Mouse (Mus musculus) cerebellum, adult 9-10 months (tissue): ENCODE measurements around the gene Btf3l4.

Experiments used
- DNase-seq: peaks from one replicate; pipeline ENCODE4 v3.0.0; 2022

The Btf3l4 gene

DNA sequence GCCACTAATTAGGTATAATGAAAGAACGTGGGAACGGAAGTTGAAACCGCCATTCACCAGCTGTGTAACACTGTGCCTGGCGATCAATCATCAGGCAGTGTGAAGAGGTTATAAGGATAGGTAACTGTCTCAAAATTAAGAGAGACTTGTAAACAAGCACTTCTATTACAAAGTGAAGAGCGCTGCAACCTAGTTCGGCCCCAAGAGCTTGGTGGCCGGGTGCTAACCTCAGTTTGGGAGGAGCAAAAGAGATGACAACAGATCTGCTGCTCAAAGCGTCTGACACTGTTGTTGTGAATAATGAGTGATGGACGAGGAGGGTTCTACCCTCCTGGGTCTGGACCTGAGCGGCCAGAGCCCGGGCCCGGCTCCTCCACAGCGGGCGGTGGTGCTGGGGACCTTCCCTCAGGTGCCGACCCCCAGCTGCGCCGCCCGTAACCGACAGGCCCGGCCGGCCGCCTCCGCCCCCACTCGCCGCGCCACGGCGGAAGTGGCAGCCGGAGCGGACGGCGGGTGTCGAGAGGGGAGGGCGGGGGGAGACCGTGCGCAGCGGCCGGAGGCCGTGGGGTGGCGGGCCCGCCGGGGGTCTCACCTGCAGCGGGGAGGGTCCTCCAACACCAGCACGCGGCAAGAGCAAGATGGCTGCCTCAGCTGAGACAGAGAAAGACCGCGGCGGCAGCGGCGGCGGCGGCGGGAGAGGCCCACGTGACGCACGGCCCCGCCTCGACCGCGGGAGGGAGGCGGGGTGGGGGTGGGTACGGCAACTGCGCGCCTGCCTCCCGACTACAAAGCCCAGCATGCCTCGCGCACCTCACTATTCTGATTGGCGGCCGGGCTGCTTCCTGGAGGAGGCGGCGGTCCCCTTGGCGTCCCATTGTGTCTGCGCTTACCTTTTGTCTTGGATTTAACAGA lies at the start of gene Btf3l4:
Gene Btf3l4, minus strand, starts transcription at position 699 of the 912 bp plus-strand sequence.
- peak; percentile 89 for DNase-seq

GRCm38 (mm10) chr4:108878963-108879822 lies 45.8 kb upstream of the Btf3l4 start, which contains the start of gene Rab3b:
Rab3b (plus strand) TSS chr4:108879063.
- peak; percentile 15 for DNase-seq

GRCm38 (mm10) chr4:108877901-108878300 lies 44.5 kb upstream of the Btf3l4 start:
- DNase-seq, result no peak

DNA sequence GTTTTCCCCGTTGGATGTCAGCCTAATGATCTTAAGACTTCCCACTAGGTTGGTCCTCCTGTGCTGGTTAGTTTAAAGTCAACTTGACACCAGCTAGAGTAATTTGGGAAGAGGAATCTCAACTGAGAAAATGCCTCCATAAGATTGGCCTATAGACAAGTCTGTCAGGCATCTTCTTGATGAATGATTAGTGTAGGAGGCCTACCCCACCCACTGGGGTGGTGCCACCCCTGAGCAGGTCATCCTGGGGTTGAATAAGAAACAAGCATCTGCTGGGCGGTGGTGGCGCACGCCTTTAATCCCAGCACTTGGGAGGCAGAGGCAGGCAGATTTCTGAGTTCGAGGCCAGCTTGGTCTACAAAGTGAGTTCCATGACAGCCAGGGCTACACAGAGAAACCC lies 40.3 kb upstream of the Btf3l4 start:
- no peak for DNase-seq

GRCm38 (mm10) chr4:108869730-108870374 lies 36.4 kb upstream of the Btf3l4 start:
- DNase-seq, result peak; percentile 94

DNA sequence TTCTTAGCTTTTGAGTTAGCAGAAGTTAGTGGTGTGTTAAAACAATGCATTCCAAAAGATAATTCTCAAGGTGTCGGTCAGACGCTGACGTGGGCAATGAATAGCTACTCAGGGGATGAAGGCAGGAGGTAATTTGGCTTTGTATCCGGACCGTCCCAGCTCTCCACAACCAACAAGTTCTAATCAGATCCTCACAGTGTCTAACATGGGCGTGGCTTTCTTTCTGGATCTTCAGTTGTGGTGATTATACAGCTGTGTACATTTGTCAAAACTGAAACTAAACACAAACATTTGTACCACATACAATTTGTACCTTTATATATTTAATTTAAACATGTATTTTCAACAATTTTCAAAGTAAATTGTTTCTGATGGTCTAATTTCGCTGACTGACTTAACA lies 33.4 kb upstream of the Btf3l4 start:
- DNase-seq, result no peak

DNA sequence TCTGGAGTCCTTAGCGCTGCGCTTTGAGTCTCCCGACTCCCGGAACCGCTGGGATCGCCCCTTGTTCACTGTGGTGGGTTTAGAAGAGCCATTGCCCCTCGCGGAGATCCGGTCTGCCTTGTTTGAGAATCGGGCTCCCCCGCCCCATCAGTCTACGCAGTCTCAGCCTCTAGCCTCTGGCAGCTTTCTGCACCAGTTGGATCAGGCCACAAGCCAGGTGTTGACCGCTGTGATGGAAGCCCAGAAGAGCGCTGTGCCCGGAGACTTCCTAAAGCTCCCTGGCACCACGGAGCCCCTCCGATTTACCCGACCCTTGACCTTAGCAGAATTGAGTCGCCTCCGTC lies 15.1 kb upstream of the Btf3l4 start, which contains the start of gene A730015C16Rik:
Gene A730015C16Rik, minus strand, starts transcription at position 115 of the 344 bp plus-strand sequence.
- peak; percentile 30 for DNase-seq

DNA sequence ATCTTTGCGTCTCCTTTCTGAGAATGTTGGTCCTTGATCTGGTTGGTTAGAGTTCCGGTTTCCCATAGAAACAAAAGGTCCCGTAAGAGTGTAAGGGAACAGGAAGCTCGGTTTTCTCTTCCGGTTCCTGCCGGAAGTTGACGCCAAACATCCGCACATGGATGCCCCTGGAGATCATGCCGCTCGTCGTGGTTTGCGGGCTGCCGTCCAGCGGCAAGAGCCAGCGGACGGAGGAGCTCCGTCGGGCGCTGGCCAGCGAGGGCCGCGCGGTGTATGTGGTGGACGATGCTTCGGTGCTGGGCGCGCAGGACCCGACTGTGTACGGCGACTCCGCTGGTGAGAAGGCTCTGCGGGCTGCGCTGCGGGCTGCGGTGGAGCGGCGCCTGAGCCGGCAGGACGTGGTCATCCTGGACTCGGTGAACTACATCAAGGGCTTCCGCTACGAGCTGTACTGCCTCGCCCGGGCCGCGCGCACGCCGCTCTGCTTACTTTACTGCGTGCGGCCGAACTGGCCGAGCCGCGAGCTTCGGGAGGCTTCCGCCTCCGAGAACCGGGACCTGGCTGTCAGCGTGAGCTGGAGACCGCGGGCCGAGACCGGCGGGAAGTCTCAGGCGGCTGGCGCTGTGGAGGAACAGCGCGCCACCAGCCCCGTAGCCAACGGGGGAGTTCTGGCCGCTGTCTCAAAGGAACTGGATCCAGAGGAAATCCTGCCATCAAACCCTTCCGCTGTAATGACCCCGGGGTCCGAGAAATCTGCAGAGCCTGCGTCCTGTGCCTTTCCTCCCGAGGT lies 14.5 kb upstream of the Btf3l4 start, which contains the start of gene Kti12:
Gene Kti12, plus strand, starts transcription at position 71 of the 790 bp plus-strand sequence.
- DNase-seq, result peak; percentile 82

DNA sequence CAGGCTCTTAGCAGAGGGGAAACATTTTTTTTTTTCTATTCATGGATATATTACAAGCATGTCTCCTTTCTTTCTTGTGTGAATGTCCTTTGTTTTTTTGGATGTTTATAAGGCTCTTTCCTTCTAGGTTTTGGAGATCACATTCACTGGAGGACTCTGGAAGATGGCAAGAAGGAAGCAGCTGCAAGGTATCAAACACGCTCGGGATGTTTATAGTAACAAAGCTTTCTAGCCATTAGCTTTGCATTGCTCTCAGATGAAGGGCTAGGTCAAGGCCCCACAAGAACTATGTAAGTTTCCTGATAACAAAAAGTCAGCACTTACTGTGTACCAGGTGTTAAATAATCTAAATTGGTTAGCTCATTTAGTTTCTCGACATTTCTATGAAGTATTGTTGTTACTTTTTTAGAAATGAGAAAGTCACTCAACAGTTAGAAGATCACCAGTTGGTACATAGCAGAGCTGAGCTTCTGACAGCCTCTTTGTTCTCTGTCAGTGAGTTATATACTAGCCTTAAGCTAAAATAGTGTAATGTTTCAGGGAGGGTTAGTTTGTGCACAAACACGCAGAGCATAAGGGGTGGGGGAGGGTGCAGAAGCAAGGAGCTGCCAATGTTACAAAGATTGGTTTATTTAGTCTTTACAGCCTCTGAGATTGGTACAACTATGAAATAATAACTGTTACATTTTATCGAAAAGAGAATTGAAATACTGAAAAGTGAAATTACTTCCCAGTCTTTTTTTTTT lies 12.6 kb upstream of the Btf3l4 start:
- no peak for DNase-seq

GRCm38 (mm10) chr4:108843336-108843735 lies 9.9 kb upstream of the Btf3l4 start:
- DNase-seq, result no peak

GRCm38 (mm10) chr4:108841920-108842578 lies 8.6 kb upstream of the Btf3l4 start:
- no peak for DNase-seq

GRCm38 (mm10) chr4:108838031-108838430 lies 4.6 kb upstream of the Btf3l4 start:
- DNase-seq, result peak; percentile 78

DNA sequence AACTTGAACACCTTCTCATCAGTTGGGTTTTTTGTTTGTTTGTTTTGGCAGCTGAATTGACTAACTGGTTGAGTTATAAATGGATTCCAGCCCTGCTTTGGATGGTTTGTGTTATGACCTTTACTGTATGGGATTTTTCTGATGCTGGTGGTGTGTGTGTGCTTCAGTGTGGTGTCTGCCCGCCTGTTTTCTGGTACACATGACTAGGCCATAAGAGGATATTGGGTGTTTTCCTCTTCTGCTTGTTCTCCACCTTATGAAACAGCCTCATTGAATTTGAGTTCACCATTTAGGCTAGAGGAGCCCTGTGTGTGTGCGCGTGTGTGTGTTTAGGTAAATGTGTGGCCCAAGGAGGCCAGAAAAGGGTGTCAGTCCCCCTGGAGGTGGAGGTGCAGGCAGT lies 2.1 kb upstream of the Btf3l4 start:
- DNase-seq, result no peak

GRCm38 (mm10) chr4:108834971-108835311 lies 1.5 kb upstream of the Btf3l4 start:
- DNase-seq, result no peak

DNA sequence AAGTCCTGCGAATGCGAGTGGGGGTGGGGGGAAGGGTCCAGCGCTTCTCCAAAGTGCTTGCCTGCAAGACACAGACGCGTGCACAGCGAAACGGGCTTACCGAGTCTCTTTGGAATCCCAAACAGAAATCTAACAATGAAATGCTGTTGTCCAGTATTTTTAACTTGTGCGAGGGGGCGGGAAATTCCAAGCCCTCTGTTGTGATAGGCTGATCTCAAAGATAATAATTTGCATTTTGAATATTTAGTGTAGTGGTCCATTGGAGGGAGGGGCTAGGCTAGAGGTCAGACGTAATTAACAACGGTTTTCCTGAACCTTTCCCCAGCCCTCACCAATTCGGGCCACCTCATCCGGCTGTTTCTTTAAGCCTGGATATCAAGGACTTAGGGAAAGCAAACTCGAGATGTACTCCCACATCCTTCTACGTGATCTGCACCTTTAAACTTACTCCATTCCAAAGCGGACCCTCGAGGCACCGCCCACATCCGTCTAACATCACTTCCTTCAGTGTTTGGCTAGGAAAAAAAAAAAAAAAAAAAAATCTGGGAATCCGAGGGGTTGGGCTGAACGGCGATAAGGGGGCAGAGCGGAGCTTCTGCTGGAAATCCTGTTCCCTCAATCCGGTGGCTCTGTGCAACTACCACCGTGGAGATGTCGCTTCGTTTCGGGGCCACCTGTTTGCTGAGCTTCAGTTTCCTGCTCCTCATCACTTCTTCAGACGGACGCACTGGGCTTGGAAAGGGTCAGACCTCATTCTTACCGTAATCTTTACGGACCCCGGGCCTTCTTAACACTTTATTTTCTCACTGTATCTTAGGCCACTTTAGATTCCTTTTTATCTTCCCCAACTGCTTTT lies 929 bp upstream of the Btf3l4 start, which contains the start of gene Txndc12:
Gene Txndc12, plus strand, starts transcription at position 487 of the 856 bp plus-strand sequence.
- DNase-seq, result peak; percentile 90

- DNase-seq, result no peak
These were observed 357 bp upstream of the Btf3l4 start for GRCm38 (mm10) chr4:108833828-108834114.

- DNase-seq, result no peak
These were observed 2.7 kb downstream of the Btf3l4 start for GRCm38 (mm10) chr4:108830698-108831097.

- DNase-seq, result no peak
These were observed 6.8 kb downstream of the Btf3l4 start for GRCm38 (mm10) chr4:108826643-108827042.

DNA sequence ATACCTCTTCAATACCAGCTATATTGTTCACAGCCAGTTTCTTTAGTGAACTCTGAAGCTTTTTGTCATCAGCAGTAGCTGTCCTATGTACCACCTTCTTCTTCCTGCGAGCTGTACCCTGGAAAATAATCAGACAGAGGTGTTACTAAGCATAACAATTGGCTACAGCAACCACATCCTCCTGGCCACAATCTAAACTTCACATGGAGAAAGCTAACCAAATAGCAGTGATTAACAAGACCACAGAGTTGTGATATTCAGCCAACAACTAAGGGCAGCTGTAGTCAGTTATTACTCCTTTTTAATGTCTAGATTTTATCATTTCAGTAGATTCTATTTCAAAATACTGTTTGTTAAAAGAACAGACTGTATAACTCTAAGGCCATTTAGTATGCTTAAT lies 7.3 kb downstream of the Btf3l4 start:
- no peak for DNase-seq

GRCm38 (mm10) chr4:108825677-108826076 lies 7.7 kb downstream of the Btf3l4 start:
- no peak for DNase-seq
